Mouse (Mus musculus) mouse embryonic stem cell (cell line): ENCODE data around the gene Vmn1r179.

ENCODE experiments used
- in situ Hi-C, 2 experiments: fragments of 300-500 bp; cut with MboI; formaldehyde crosslinking; loops; 1 replicate in 1 of 2; 3 replicates in 1 of 2; pipeline ENCODE4 v1.14.3; 2019 to 2020; ENCODE audit warnings: low sequenced_read_pairs in 2 of 2, low pct_unique_long_range_greater_than_20kb in 1 of 2, mixed read lengths in 1 of 2; ENCODE audit not compliant: unreplicated experiment in 1 of 2

The Vmn1r179 gene

GRCm38 (mm10) chr7:23926678-23927077 is at the start of gene Vmn1r179:
Gene Vmn1r179, plus strand, starts transcription at chr7:23926978.
- in situ Hi-C loops: no loop called here

- in situ Hi-C loops: no loop called here
Measured at GRCm38 (mm10) chr7:23891709-23892108, 35.1 kb upstream of the Vmn1r179 start, which contains the start of gene Vmn1r178. Gene Vmn1r178, plus strand, starts transcription at chr7:23892009.

- in situ Hi-C loops: loop anchor here in 1 of 2 experiments (25.0 kb wide), 2 partner anchors 112 to 337 kb away; partner anchors contain the start of gene Vmn1r183
Measured at GRCm38 (mm10) chr7:23950332-23950731, 23.6 kb downstream of the Vmn1r179 start, which contains the start of gene Vmn1r180. Gene Vmn1r180, plus strand, starts transcription at chr7:23950632.

DNA sequence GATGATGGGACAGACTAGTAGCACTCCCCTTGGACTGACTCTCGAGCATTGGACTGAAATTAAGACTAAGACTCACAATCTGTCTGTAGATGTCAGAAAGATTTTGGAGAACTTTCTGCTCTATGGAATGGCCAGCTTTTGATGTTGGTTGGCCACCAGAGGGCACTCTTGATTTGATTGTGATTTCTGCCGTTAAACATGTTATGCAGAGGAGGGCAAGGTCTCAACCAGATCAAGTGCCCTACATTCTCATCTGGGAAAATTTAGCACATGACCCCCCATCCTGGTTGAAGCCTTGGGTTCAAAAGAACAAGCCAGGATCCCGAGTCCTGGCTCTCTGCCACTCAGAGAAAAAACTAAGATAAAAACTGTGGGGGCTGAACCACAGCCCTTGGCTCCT is 41.3 kb downstream of the Vmn1r179 start:
- in situ Hi-C loops: loop anchor here in 1 of 2 experiments (25.0 kb wide), 2 partner anchors 94 to 319 kb away; partner anchors contain the start of gene Vmn1r183

DNA sequence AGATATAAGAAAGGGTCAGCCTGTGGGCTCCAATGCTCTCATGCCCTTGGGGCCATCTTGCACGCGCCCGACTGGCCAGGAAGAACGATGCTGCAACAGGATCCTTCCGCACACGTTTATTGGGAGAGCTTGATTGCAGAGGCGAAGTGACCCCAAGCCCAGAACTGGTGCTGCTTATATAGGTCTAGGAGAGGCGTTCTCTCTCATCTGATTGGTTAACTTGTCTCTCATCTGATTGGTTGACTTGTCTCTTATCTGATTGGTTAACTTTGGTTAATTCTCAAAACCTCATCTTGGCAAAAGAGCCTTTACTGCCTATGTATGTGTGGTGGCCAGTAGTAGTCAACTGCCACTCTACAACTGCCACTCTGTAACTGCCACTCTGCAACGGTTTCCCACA is 47.5 kb downstream of the Vmn1r179 start, which contains the start of gene Vmn1r181:
Gene Vmn1r181 (plus strand): TSS at position 301 of the 400 bp plus-strand sequence.
- in situ Hi-C loops: loop anchor here in 1 of 2 experiments (25.0 kb wide), 2 partner anchors 88 to 313 kb away; partner anchors contain the start of gene Vmn1r183
